Mouse (Mus musculus): ENCODE data around the gene Kbtbd12. TPM values are rescaled to one million over a fixed set of nuclear protein-coding genes. Genes with fewer than 3 reads are reported as not detected.

The Kbtbd12 gene
- total RNA-seq, 2 experiments from 2014 or later, result 0.37 to 0.67 TPM

DNA sequence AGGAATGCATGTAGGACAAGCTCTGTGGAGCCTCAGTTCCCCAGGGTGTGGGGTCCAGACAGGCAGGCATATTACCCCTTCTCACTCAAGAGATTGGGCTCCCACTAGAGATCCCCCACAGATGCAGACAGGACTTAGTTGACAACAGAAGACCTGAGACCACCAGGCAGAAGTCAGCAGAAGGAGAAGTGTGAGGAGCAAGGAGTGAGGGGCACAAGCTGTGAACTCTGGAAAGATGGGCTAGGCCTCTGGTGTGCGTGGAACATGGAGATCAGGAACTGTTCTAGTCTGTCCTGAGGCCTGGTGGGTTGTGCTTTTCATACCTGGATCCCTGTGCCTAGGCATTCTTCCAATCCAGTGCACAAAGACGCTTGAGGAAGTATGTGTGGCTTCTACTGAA, 87.8 kb downstream of the Kbtbd12 start:
- no peak for ATAC-seq (replicated peaks; ENCODE audit: poor library complexity)

DNA sequence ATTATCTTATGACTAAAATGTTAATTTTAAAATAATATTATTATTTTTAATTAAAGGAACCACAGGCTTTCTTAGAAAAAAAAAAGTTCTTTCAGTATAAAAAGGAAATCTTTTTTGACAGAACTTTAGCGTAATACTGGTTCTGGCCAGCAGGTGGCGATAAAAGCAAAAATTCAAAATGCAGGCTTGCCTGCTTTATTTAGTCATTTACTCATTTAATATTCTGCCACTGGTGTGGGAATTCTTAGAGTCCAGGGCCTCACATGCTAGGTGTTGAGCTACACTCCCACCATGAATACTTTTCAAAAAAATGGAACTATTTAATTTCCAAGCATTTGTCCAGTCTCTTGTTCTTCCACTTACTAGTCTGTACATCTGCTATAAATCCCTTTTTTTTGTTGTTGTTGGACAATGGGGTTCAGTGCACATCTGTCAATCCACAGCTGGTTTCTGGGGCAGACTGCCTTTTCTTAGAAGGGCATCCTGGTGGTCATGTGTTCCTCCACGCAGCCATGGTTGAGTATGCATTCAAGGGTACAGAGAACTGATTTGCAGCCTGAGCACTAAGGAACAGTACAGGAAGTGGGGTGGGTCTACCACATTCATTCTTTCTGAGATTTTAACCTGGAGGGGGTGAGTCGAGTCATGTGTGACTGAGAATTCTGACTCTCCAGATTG, 88.5 kb downstream of the Kbtbd12 start:
- ATAC-seq (replicated peaks; ENCODE audit: poor library complexity), result no peak

DNA sequence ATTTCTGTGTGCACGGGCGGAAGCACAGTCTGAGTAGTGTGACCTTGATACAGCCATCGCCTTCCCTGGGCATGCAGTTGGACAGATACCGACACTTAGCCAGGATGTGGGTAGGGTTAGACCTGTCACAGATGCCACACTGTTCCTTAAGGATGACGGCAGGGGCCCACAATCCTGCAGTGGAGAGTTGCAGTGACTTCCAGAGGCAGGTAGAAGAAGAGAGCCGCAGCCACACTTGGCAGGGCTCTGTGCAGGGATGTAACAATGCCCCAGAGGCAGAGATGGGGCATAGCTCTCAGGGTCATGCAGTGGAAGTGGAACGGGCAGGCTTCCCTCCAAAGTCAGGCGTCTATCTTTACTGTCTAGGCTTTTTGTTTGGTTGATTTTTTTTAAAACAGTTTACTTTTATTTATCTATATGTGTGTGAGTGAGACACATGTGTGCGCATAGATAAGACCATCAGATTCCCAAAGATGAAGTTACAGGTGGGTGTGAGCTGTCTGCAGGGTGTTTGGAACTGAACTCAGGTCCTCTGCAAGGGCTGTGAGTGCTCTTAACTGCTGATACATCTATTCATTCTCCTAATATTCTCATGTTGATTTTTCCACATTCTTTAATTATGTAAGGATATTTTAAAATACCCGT, 89.2 kb downstream of the Kbtbd12 start:
- peak; percentile 38 for ATAC-seq (replicated peaks; ENCODE audit: poor library complexity)

DNA sequence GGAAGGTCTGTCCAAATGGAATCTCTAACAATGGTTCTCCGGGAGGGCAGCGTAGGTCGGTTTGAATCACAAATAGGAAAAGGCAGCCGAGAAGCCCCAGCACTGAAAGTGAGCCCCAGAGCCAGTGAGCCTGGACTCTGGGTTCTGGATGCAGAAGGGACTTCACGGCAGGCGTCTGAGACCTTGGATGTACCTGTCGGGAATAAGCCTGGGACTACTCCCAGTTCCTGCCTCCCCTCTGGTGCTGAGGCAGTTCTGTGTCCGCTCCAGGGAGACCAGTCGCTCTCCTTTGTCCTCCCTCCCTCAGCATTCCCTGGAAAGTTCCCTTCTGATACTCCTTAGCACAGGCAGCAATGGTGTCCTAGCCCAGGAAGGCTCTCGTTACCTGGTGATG, 92.4 kb downstream of the Kbtbd12 start:
- ATAC-seq (replicated peaks; ENCODE audit: poor library complexity), result no peak

DNA sequence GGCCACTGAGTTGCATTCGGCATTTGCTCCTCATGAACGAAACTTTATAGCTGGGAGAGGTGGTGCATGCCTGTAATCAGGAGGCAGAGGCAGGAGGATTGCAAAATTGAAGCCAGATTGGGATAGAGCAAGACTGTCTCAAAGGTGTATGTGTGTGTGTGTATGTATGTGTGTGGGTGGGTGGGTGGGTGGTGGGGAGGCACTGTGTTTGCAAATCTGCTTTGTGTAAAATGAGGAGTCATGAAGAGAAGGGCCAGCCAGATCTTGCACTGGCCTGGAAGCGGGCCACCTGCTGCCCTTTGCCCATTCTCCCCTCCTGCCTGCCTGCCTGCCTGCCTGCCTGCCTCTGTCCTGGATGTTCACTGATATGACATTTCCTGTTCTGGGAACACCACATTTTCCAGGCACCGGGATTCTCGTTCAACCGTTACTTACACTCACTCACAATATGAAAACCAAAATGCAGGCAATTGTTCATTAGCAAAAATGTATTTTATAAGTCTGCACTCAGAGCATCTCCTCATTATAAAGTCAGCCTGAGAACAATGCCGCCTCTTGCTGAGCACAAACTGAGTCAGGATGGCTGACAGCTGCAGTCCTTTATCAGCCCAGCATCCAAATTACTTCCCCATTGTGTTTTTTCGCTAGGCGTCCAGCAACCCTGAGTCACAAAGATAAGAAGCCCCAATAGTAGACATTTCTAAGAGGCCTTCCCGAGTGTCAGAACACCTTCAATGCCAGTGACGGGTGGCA, 92.9 kb downstream of the Kbtbd12 start:
- peak; percentile 90 for ATAC-seq (replicated peaks; ENCODE audit: poor library complexity)

DNA sequence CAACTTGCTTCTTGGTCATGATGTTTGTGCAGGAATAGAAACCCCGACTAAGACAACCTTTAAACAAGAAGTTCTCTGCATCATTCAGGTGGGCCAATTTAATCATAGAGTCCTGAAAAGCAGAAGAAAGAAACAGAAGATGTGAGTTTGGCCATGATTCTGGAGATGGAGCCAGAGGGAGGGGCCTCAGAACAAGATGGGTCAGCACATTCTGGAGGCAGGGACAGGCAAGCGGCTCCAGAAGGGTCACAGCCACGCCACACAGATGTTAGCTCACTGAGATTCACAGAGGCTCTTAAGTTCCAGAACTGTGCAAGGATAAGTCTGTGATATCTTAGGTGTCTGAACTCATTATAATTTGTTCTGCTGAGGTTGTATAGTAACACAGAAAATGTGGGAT, 93.5 kb downstream of the Kbtbd12 start:
- no peak for ATAC-seq (replicated peaks; ENCODE audit: poor library complexity)

DNA sequence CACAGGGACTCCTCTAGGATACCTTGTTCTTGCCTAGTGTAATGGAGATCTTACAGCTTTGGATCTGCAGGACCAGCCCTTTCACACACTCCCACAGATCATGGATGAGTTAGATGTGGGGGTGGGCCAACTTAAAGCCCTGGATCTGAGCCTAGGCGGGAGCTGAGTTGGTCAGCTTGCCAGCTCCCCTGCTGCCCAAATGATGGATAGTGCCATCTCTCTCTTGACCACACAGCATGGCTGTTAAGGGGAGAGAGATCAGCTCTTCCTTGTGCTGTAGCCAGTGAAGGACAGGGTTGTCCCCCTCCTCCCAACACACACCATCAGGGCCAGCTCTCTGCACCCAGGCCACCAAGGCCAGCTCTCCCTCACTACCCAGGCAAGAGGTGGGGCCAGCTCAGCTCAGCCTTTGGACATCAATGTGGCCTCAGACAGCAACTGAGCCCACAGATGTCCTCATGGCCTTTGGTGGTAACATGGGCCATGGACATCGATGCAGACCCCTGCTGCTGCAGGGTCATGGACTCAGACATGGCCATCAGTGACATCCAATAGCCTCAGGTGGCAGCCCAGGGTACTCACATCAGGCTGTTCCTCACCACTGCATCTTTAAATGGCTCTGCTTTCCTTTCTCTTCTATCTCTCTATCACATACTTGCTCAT, 97.5 kb downstream of the Kbtbd12 start:
- no peak for ATAC-seq (replicated peaks; ENCODE audit: poor library complexity)

DNA sequence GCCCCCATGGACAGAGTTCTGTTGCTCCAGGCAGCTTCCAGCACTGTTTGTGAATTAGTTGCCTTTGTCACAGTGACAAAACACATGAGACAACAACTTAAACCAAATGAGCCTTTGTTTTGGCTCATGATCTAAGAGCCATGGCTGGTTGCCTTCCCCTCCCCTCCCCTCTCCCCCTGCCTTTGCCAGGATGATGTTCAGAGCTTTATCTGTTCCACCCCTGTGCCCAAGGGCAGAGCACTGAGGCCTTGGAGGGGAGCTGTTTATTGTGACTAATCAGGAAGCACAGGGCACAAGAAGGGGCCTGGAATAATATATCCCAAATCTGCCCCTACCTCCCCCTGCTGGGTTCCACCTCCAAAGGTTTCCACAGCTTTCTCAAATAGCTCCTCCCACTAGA, 107.4 kb downstream of the Kbtbd12 start:
- no peak for ATAC-seq (replicated peaks; ENCODE audit: poor library complexity)

DNA sequence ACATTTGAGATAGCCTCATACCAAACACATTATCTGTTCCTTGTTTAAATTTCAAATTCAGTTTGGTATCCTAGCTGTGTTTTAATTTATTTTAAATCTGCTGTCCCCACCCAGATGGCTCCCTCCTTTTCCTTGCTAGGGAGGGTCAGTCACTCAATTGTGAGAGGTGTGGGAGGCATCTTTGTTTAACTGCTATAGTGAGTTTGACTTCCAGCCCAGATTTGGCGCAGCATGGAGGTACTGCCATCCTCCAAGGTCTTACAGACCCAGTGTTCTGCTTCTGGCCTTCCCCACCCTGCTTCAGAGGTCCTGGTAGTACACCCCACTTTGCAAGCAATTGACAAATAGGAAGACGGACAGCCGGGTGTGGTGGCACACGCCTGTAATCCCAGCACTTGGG, 113.7 kb downstream of the Kbtbd12 start:
- no peak for ATAC-seq (replicated peaks; ENCODE audit: poor library complexity)

DNA sequence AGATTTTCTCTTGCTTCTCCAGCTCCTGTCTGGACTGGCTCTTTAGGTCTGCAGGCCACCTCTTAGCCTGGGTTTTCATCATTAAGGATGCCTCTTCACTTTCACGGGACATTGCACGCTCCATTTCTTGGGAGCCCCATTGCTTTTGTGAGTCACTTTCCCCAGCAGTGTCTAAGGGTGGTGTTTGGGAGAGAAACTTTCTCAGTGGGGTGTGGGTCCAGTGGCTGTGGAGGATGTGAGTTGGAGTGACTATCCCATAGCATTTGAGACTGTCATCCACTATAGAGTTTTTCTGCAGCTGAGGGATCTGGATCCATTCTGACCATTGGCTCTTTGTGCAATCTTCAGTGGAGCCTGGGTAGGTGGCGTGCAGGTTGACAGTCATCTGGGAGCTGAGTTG, 114.3 kb downstream of the Kbtbd12 start:
- ATAC-seq (replicated peaks; ENCODE audit: poor library complexity), result no peak

DNA sequence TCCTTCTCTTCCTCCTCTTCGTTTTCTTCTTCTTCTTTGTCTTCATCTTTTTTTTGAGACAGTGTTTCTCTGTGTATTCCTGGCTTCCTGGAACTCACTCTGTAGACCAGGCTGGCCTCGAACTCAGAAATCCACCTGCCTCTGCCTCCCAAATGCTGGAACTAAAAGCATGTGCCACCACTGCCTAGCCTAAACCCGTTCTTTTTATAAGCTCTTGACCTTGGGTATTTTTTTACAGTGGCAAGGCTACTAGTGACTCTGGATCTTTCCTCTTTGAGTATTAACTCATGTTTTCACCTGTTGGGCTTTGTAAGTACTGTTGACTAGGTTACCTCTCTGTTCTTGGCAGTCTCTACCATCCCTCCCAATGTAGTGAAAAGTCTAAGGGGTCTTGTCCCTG, 114.7 kb downstream of the Kbtbd12 start:
- no peak for ATAC-seq (replicated peaks; ENCODE audit: poor library complexity)

DNA sequence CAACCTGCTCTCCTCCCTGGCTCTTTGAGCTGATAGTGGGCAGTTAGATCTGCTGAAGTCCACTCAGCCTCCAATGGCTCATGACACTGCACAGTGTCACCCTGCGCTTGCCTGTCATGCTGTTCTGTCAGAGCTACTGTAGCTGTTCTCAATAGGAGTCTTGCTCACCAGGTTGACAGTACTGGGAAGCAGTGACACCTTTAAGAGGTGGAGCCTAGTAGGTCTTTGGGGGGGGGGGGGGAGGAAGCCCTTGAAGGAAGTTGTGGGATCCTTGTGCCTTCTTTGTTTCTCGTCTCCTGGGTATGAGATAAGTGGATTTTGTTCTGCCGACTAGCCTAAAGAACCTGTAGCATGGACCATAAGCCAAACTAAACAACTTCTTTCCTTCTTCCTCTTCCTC, 115.1 kb downstream of the Kbtbd12 start:
- ATAC-seq (replicated peaks; ENCODE audit: poor library complexity), result peak; percentile 16

DNA sequence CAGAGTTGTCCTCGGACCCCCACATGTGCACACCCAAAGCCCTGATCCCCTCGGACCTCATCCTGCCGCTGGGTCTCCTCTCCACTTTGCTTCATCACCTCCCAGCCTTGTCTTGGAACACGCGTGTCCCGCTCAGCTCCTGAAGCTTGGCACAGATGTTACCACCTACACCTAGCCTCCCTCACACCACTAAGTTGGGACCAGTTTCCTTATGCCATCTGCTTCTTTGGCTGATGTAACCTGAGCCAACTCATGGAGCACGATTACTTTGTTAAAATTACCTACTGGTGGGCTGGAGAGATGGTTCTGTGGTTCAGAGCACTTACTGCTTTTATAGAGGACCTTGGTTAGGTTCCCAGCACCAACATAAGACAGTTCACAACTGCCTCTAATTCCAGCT, 115.9 kb downstream of the Kbtbd12 start:
- ATAC-seq (replicated peaks; ENCODE audit: poor library complexity), result no peak

DNA sequence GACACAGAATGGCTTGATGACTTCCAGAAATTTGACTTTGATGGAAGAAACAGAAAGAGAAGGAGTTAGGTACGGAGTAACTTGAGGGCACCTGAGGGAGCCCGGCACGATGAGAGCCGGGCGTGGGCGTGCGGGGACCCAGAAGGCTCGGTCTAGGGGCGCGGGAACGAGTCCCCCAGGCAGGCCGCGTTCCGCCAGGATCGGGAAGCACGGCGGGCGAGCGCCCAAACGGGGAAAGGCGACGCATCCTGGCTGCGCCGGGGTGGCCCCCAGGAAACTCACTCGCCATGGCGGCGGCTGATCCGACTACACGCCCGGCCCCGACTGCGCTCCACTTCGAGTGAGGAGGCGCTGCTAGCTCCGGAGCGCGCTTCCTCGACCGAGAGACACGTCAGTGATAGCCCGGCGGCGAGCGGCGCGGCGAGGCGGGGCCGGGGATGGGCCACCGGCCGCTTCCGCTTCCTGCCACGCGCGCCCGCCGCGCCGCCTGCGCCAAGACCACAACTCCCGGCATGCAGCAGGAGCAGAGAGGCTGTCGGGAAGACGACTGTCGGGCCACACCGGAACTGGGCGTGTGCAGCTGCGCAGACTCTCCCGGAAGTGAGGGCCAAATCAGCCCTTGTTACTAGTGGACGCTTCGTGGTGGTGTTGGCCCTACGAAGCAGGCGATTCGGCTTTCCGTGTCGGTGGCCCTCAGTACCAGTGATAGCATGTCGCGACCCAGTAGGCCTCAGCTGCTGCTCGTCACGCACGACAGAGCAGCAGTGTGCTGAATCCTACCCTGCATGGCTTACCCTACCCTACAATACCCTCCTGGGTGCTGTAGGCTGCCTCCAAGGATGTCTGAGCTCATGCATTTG, 119.1 kb downstream of the Kbtbd12 start, which contains the start of gene Sec61a1:
Gene Sec61a1, minus strand, starts transcription at position 502 of the 860 bp plus-strand sequence.
- peak; percentile 94 for ATAC-seq (replicated peaks; ENCODE audit: poor library complexity)

DNA sequence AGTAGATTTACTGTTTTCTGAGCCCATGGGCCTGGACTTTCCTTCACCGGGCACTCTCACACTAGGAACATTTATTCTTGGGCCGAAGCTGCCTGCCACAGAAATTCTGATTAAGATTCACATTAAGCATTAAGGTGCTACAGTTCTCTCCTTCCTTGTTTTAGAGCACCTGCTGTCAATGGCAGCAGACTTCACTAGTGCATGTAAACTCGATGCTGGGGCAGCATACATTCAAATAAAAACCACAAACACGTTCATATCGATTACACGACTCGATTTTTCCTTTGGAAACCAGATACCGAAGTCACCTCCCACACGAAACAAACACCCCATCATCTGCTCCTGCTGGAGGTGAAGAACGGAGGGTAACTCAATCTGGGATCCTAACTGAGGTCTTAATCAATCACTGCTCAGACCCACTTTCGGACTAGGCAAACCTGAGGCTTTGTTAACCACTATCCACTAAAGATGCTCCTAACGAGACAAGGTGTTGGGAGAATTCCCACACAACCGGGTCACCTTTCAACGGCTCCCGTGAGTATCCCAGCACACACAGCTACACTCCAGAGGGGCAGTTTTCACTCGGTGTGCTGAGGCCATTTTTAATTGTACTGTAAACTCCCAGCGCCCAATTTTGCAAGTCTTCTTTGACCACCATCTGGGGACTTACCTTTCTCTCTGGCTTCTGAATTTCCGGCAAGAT, 119.9 kb downstream of the Kbtbd12 start:
- ATAC-seq (replicated peaks; ENCODE audit: poor library complexity), result no peak

DNA sequence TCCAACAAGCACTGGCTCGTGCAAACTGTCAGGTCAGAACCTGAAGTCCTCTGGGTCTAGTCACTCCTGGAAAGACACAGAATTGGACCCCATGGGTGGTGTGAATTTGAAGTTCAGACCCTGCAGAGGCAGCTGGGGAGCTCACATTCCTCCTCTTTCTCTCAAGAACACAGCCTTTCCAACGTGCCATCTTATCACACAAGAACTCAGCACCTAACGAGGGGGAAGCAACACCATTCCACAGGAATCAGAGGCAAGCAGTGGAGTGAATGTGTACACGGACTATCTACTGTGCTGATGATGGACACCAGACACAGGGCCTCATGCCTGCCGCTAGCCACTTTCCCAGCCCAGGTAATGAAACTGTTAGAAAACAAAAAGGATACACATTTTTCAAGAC, 121.1 kb downstream of the Kbtbd12 start:
- no peak for ATAC-seq (replicated peaks; ENCODE audit: poor library complexity)

DNA sequence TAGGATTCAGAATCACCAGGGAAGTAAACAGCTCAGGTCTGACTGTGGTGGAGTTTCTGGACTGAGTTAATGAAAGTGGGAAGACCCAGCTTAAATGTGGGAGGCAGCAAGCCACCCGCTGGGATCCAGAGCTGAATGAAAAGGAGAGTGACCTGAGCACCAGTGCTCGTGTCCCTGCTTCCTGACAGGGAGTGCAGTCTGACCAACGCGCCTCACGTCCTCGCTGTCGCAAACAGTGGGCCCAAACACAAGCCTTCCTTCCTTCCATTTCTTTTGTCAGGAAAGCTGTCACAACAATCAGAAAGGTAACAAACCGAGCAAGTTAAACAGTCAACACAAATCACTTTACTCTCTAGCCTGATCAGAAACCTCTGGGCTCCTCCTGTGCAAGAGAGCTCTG, 121.8 kb downstream of the Kbtbd12 start:
- no peak for ATAC-seq (replicated peaks; ENCODE audit: poor library complexity)

DNA sequence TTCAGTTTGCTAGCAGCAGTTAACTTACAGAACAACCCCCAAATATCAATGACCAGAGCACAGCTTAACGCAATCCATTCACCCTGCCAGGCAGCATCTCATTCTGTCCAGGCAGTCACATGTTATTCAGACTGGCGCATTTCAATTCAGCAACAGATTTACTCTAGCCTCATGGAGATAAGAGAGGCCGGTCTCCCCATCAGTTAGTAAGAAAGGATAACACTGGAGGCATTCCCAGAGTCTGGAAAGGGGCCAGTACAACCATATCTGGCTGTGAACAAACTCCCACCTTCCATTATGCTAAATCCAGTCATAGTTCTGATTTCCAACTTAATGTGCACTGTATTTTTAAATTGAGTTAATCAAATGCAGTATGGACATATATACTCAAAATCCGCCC, 123.2 kb downstream of the Kbtbd12 start:
- no peak for ATAC-seq (replicated peaks; ENCODE audit: poor library complexity)

DNA sequence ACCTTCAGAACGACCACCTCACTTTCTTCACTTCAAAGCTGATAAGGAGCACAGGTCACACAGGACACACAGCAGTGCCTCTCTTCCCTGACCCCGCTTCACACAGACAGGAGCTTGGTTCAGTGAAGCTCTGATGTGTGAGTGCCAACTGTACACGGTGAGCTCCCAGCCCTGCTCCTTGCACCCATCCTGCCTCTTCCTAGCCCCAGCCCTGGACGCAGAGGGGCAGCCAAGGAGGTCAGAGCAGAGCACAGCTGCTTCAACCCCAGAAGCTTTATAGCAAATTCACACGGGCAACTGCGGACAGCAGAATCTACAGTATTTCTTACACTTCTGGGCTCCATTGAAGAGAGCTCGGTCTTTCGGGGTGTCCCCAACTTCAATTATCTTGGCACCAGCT, 123.8 kb downstream of the Kbtbd12 start:
- no peak for ATAC-seq (replicated peaks; ENCODE audit: poor library complexity)

DNA sequence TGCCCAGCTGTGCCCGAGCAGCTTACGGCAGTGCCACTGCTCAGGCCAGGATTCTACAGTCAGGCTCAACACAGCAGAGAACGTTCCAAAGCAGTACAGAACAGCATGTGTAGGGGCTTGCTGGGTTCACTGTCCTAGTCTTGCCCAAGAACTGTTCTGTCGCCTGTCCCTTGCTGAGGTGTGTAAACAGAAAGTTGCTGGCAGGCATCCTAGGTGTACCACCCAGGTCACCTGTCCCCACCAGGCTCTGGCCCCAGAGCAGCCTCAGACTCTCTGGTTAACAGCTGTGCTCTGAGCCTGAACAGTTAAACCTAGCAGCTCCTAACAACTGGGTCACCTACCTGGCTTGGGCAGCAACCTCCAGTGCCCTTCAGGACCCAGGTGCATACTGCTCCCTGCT, 134.7 kb downstream of the Kbtbd12 start:
- 0 out of 2 replicates have a peak, but pooled peaks have one; percentile 2 for ATAC-seq (replicated peaks; ENCODE audit: poor library complexity)

Data from megakaryocyte progenitor cell, adult 5-6 weeks (primary cell).